Mouse (Mus musculus): Measurements from ENCODE around the gene Gm4779. TPM values are rescaled to one million over a fixed set of nuclear protein-coding genes. Genes with fewer than 3 reads are reported as not detected.
"Not testable (repeated sequence)": the region's sequence is repeated elsewhere in the genome, so short reads cannot be mapped to it uniquely, and the experiment has no call there.

The Gm4779 gene
- not detected in 2 replicates for polyA plus RNA-seq (2012; ENCODE audit: insufficient read depth, insufficient read length, missing spikeins)

- Histone ChIP-seq H3K4me3 (ENCODE audit: insufficient read depth, low read depth, low read length) (no peak within 1 kb of the TSS), H3K4me1 (ENCODE audit: control insufficient read depth, insufficient read depth, insufficient read length, low read length) (no peaks in the 10 kb centered on the region), H3K27ac (replicated peaks; ENCODE audit: low read depth, low read length) (no peak within 1 kb of the TSS)
Observed at GRCm38 (mm10) chrX:101794342-101794741, at the start of gene Gm4779, which contains the start of gene 8030474K03Rik. Gm4779 (minus strand) TSS chrX:101794423. 8030474K03Rik (plus strand) TSS chrX:101794656.

- H3K4me1 ChIP-seq (ENCODE audit: control insufficient read depth, insufficient read depth, insufficient read length, low read length); H3K27ac ChIP-seq (replicated peaks; ENCODE audit: low read depth, low read length); H3K4me3 ChIP-seq (ENCODE audit: insufficient read depth, low read depth, low read length): not testable (repeated sequence)
Observed at GRCm38 (mm10) chrX:101819980-101820379, 25.8 kb upstream of the Gm4779 start.

- H3K27ac ChIP-seq (replicated peaks; ENCODE audit: low read depth, low read length): no peak overlapping the region
- no peak overlapping the region for H3K4me3 ChIP-seq (ENCODE audit: insufficient read depth, low read depth, low read length)
- no peaks in the 10 kb centered on the region for H3K4me1 ChIP-seq (ENCODE audit: control insufficient read depth, insufficient read depth, insufficient read length, low read length)
Observed at GRCm38 (mm10) chrX:101819163-101819562, 24.9 kb upstream of the Gm4779 start.

GRCm38 (mm10) chrX:101811750-101812149 lies 17.5 kb upstream of the Gm4779 start:
- no peaks in the 10 kb centered on the region for H3K4me1 ChIP-seq (ENCODE audit: control insufficient read depth, insufficient read depth, insufficient read length, low read length)
- no peak overlapping the region for H3K27ac ChIP-seq (replicated peaks; ENCODE audit: low read depth, low read length)
- H3K4me3 ChIP-seq (ENCODE audit: insufficient read depth, low read depth, low read length): no peak overlapping the region

- Histone ChIP-seq H3K27ac (replicated peaks; ENCODE audit: low read depth, low read length) (no peak overlapping the region), H3K4me1 (ENCODE audit: control insufficient read depth, insufficient read depth, insufficient read length, low read length) (no peaks in the 10 kb centered on the region), H3K4me3 (ENCODE audit: insufficient read depth, low read depth, low read length) (no peak overlapping the region)
Observed at GRCm38 (mm10) chrX:101805512-101805911, 11.3 kb upstream of the Gm4779 start.

GRCm38 (mm10) chrX:101791551-101791950 lies 2.7 kb downstream of the Gm4779 start:
- Histone ChIP-seq H3K27ac (replicated peaks; ENCODE audit: low read depth, low read length) (no peak overlapping the region), H3K4me3 (ENCODE audit: insufficient read depth, low read depth, low read length) (no peak overlapping the region), H3K4me1 (ENCODE audit: control insufficient read depth, insufficient read depth, insufficient read length, low read length) (no peaks in the 10 kb centered on the region)

GRCm38 (mm10) chrX:101772035-101772434 lies 22.2 kb downstream of the Gm4779 start:
- Histone ChIP-seq H3K4me3 (ENCODE audit: insufficient read depth, low read depth, low read length) (no peak overlapping the region), H3K4me1 (ENCODE audit: control insufficient read depth, insufficient read depth, insufficient read length, low read length) (no peaks in the 10 kb centered on the region)

GRCm38 (mm10) chrX:101770307-101770706 lies 23.9 kb downstream of the Gm4779 start:
- H3K27ac ChIP-seq (replicated peaks; ENCODE audit: low read depth, low read length): no peak overlapping the region
- H3K4me1 ChIP-seq (ENCODE audit: control insufficient read depth, insufficient read depth, insufficient read length, low read length): no peaks in the 10 kb centered on the region
- H3K4me3 ChIP-seq (ENCODE audit: insufficient read depth, low read depth, low read length): no peak overlapping the region

More at GRCm38 (mm10) chrX:101772035-101772434, 22.2 kb downstream of the Gm4779 start:
- no peak overlapping the region for H3K27ac ChIP-seq (replicated peaks; ENCODE audit: low read depth, low read length)

GRCm38 (mm10) chrX:101769478-101769877 lies 24.7 kb downstream of the Gm4779 start:
- H3K4me3 ChIP-seq (ENCODE audit: insufficient read depth, low read depth, low read length): no peak overlapping the region
- H3K27ac ChIP-seq (replicated peaks; ENCODE audit: low read depth, low read length): no peak overlapping the region
- no peaks in the 10 kb centered on the region for H3K4me1 ChIP-seq (ENCODE audit: control insufficient read depth, insufficient read depth, insufficient read length, low read length)

- Histone ChIP-seq H3K27ac (replicated peaks; ENCODE audit: low read depth, low read length) (no peak overlapping the region), H3K4me3 (ENCODE audit: insufficient read depth, low read depth, low read length) (no peak overlapping the region), H3K4me1 (ENCODE audit: control insufficient read depth, insufficient read depth, insufficient read length, low read length) (no peaks in the 10 kb centered on the region)
Observed at GRCm38 (mm10) chrX:101767280-101767679, 26.9 kb downstream of the Gm4779 start.

GRCm38 (mm10) chrX:101765111-101765510 lies 29.1 kb downstream of the Gm4779 start:
- no peaks in the 10 kb centered on the region for H3K4me1 ChIP-seq (ENCODE audit: control insufficient read depth, insufficient read depth, insufficient read length, low read length)
- H3K4me3 ChIP-seq (ENCODE audit: insufficient read depth, low read depth, low read length): no peak overlapping the region
- no peak overlapping the region for H3K27ac ChIP-seq (replicated peaks; ENCODE audit: low read depth, low read length)

GRCm38 (mm10) chrX:101764621-101765020 lies 29.6 kb downstream of the Gm4779 start:
- H3K27ac ChIP-seq (replicated peaks; ENCODE audit: low read depth, low read length): no peak overlapping the region
- H3K4me3 ChIP-seq (ENCODE audit: insufficient read depth, low read depth, low read length): no peak overlapping the region

GRCm38 (mm10) chrX:101754478-101754877 lies 39.7 kb downstream of the Gm4779 start:
- H3K4me3 ChIP-seq (ENCODE audit: insufficient read depth, low read depth, low read length): no peak overlapping the region
- no peaks in the 10 kb centered on the region for H3K4me1 ChIP-seq (ENCODE audit: control insufficient read depth, insufficient read depth, insufficient read length, low read length)
- no peak overlapping the region for H3K27ac ChIP-seq (replicated peaks; ENCODE audit: low read depth, low read length)

More at GRCm38 (mm10) chrX:101764621-101765020, 29.6 kb downstream of the Gm4779 start:
- no peaks in the 10 kb centered on the region for H3K4me1 ChIP-seq (ENCODE audit: control insufficient read depth, insufficient read depth, insufficient read length, low read length)

GRCm38 (mm10) chrX:101750144-101750543 lies 44.1 kb downstream of the Gm4779 start:
- no peaks in the 10 kb centered on the region for H3K4me1 ChIP-seq (ENCODE audit: control insufficient read depth, insufficient read depth, insufficient read length, low read length)
- H3K4me3 ChIP-seq (ENCODE audit: insufficient read depth, low read depth, low read length): no peak overlapping the region
- no peak overlapping the region for H3K27ac ChIP-seq (replicated peaks; ENCODE audit: low read depth, low read length)

- H3K4me3 ChIP-seq (ENCODE audit: insufficient read depth, low read depth, low read length): no peak overlapping the region
- no peak overlapping the region for H3K27ac ChIP-seq (replicated peaks; ENCODE audit: low read depth, low read length)
- H3K4me1 ChIP-seq (ENCODE audit: control insufficient read depth, insufficient read depth, insufficient read length, low read length): no peaks in the 10 kb centered on the region
Observed at GRCm38 (mm10) chrX:101741064-101741433, 53.2 kb downstream of the Gm4779 start.

GRCm38 (mm10) chrX:101740335-101741063 lies 53.7 kb downstream of the Gm4779 start:
- Histone ChIP-seq H3K4me1 (ENCODE audit: control insufficient read depth, insufficient read depth, insufficient read length, low read length) (no peaks in the 10 kb centered on the region), H3K27ac (replicated peaks; ENCODE audit: low read depth, low read length) (no peak overlapping the region), H3K4me3 (ENCODE audit: insufficient read depth, low read depth, low read length) (no peak overlapping the region)

All from brown adipose tissue, adult 24 weeks (tissue).